Mouse (Mus musculus): ENCODE measurements at regions not wholly inside any gene's neighbourhood (a gene's known extent, or its start where the extent isn't known, plus 50 kb on each side); places are given as distances from the start of the nearest gene placed in this dataset.

DNA sequence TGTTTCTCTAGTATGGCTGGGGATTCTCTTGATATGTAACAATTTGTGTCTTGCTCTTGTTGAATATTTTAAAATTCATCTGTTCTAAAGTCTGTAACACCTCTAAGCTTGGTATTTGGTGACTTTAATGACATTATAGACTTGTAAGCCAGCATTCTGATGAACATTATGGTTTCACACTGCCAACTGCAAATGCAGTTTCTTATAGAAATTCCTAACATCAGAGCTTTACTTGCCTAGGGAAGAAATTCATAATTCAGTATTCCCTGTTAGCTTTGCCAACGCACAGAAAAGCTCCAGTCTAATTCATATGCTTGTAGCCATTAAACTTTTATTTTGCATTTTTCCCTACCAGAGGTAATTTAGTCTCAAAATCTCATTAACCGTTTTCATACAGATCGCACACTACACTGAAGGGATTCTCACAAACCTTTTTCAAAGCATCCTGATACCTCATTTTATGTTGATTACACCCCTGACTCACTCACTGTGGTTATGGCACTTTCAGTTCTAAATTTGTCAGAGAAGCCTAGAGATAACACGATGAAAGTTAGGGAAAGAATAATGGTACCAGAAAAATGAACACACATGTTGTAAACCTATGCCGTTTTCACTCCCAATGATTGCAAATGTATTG, 131.3 kb downstream of the Tmem168 start:
- TF ChIP-seq EP300 (IDR thresholded peaks at IDR 0.05; ENCODE audit: low read depth) (no peak), CTCF (IDR thresholded peaks at IDR 0.05; ENCODE audit: low read depth) (no peak)
